Mouse (Mus musculus): ENCODE measurements at regions not wholly inside any gene's neighbourhood (a gene's known extent, or its start where the extent isn't known, plus 50 kb on each side); places are given as distances from the start of the nearest gene placed in this dataset.

- ATAC-seq (ENCODE audit: insufficient read depth, low FRiP score): no peak
- Histone ChIP-seq H3K4me3 (replicated peaks; ENCODE audit: low read length) (peak overlapping the region; percentile 23; the same call in 1 of the 2 replicates), H3K4me1 (ENCODE audit: control insufficient read depth, insufficient read depth, low read length) (no peaks in the 10 kb centered on the region)
These were observed 300.8 kb upstream of the Gpc5 start for GRCm38 (mm10) chr14:114790946-114791830.

DNA sequence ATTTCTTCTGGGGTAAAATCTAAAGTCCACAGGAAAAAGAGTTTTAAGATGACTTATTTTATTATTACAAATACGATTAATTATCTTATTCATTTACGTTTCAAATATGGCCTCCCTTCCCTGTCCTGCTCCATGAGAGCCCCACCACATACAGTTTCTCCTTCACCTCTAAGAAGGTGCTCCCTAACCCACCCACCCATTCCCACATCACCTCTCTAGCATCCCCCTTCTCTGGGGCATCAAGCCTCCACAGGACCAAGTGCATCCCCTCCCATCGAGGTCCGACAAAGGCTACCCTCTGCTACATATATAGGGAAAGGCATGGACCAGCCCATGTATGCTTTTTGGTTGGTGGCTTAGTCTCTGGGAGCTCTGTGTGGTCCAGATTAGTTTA is 300.2 kb upstream of the Gpc5 start:
- no peaks in the 10 kb centered on the region for H3K4me1 ChIP-seq (ENCODE audit: control insufficient read depth, insufficient read depth, low read length)
- H3K27me3 ChIP-seq (ENCODE audit: control insufficient read depth, insufficient read depth, low read length): no peaks in the 10 kb centered on the region
- H3K4me2 ChIP-seq (ENCODE audit: low read depth, low read length): no peak overlapping the region
- 47% methylated on average over 4 of the region's 4 CpGs for WGBS
- ATAC-seq (ENCODE audit: insufficient read depth, low FRiP score): no peak
- no peaks in the 10 kb centered on the region for H3K9me3 ChIP-seq (replicated peaks; ENCODE audit: control insufficient read depth, low read length)
- H3K9ac ChIP-seq (ENCODE audit: low read length): no peak overlapping the region
- no peaks in the 10 kb centered on the region for H3K36me3 ChIP-seq (ENCODE audit: control insufficient read depth, insufficient read depth, low read length)
- no peak overlapping the region for H3K4me3 ChIP-seq (replicated peaks; ENCODE audit: low read length)
- no peak overlapping the region for H3K27ac ChIP-seq (ENCODE audit: low read length)

More at GRCm38 (mm10) chr14:114790946-114791830, 300.8 kb upstream of the Gpc5 start:
- H3K36me3 ChIP-seq (ENCODE audit: control insufficient read depth, insufficient read depth, low read length): no peaks in the 10 kb centered on the region
- 21% methylated on average over 13 of the region's 13 CpGs for WGBS
- H3K27me3 ChIP-seq (ENCODE audit: control insufficient read depth, insufficient read depth, low read length): no peaks in the 10 kb centered on the region
- no peak overlapping the region for H3K27ac ChIP-seq (ENCODE audit: low read length)
- peak overlapping the region; percentile 51 for H3K4me2 ChIP-seq (ENCODE audit: low read depth, low read length)
- no peaks in the 10 kb centered on the region for H3K9me3 ChIP-seq (replicated peaks; ENCODE audit: control insufficient read depth, low read length)
- H3K9ac ChIP-seq (ENCODE audit: low read length): no peak overlapping the region

- Histone ChIP-seq H3K4me3 (replicated peaks; ENCODE audit: low read length) (no peak overlapping the region), H3K36me3 (ENCODE audit: control insufficient read depth, insufficient read depth, low read length) (no peaks in the 10 kb centered on the region), H3K27me3 (ENCODE audit: control insufficient read depth, insufficient read depth, low read length) (no peaks in the 10 kb centered on the region), H3K27ac (ENCODE audit: low read length) (no peak overlapping the region), H3K9me3 (replicated peaks; ENCODE audit: control insufficient read depth, low read length) (no peaks in the 10 kb centered on the region), H3K9ac (ENCODE audit: low read length) (no peak overlapping the region), H3K4me2 (ENCODE audit: low read depth, low read length) (no peak overlapping the region), H3K4me1 (ENCODE audit: control insufficient read depth, insufficient read depth, low read length) (no peaks in the 10 kb centered on the region)
- ATAC-seq (ENCODE audit: insufficient read depth, low FRiP score): no peak
- 86% methylated on average over 11 of the region's 11 CpGs for WGBS
These were observed 287.4 kb upstream of the Gpc5 start for GRCm38 (mm10) chr14:114804643-114805042.

DNA sequence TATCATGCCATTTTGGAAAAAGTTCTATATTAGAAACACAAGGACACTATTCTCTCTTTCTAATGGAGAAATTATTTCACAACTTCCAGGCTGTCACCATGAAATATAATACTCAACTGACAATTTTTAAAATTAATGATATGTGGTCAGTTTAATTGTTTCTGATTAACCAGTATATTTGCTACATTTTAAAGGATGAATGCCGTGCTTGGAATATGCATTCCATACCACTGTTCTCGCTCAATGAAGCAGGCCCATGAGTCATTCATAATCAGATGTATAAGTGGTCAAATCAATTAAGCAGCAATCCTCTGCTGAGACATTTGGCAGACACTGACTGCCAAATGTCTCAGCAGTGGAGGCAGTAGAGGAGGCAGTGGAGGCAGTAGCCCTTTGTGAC is 283.4 kb upstream of the Gpc5 start:
- Histone ChIP-seq H3K36me3 (ENCODE audit: control insufficient read depth, insufficient read depth, low read length) (no peaks in the 10 kb centered on the region), H3K4me1 (ENCODE audit: control insufficient read depth, insufficient read depth, low read length) (no peaks in the 10 kb centered on the region), H3K4me2 (ENCODE audit: low read depth, low read length) (no peak overlapping the region), H3K4me3 (replicated peaks; ENCODE audit: low read length) (no peak overlapping the region), H3K27me3 (ENCODE audit: control insufficient read depth, insufficient read depth, low read length) (no peaks in the 10 kb centered on the region), H3K27ac (ENCODE audit: low read length) (no peak overlapping the region), H3K9ac (ENCODE audit: low read length) (no peak overlapping the region), H3K9me3 (replicated peaks; ENCODE audit: control insufficient read depth, low read length) (no peaks in the 10 kb centered on the region)
- ATAC-seq (ENCODE audit: insufficient read depth, low FRiP score): no peak
- 60% methylated on average over 2 of the region's 2 CpGs for WGBS

DNA sequence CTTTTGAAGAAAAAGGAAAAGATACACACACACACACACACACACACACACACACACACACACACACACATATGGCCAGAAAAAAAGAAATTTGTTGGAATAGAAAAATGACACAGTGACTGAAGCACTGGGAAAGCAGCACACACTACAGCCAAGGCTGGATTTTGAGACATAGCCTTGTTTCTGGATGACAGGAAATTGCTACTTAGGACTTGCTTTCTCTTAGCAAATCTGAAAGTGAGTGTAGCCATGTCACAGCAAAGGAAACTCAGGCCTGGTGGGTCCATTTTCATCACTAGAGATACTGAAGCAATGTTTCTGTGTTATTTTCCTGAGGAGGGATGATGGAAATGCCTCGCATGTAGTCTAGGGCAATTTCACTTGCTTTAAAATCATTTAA is 271.3 kb upstream of the Gpc5 start:
- H3K27ac ChIP-seq (ENCODE audit: low read length): peak overlapping the region; percentile 64; the same call in 1 of the 2 replicates
- no peaks in the 10 kb centered on the region for H3K36me3 ChIP-seq (ENCODE audit: control insufficient read depth, insufficient read depth, low read length)
- no peaks in the 10 kb centered on the region for H3K9me3 ChIP-seq (replicated peaks; ENCODE audit: control insufficient read depth, low read length)
- H3K27me3 ChIP-seq (ENCODE audit: control insufficient read depth, insufficient read depth, low read length): no peaks in the 10 kb centered on the region
- peak; percentile 7; the same call in 1 of the 2 replicates for ATAC-seq (ENCODE audit: insufficient read depth, low FRiP score)
- H3K9ac ChIP-seq (ENCODE audit: low read length): no peak overlapping the region
- no peak overlapping the region for H3K4me3 ChIP-seq (replicated peaks; ENCODE audit: low read length)
- H3K4me2 ChIP-seq (ENCODE audit: low read depth, low read length): no peak overlapping the region
- H3K4me1 ChIP-seq (ENCODE audit: control insufficient read depth, insufficient read depth, low read length): peaks cover 7% of the 10 kb centered on the region; the same call in 1 of the 2 replicates
- 9% methylated on average over 1 of the region's 1 CpGs for WGBS

GRCm38 (mm10) chr14:114821098-114821594 is 270.9 kb upstream of the Gpc5 start:
- Histone ChIP-seq H3K4me3 (replicated peaks; ENCODE audit: low read length) (no peak overlapping the region), H3K4me2 (ENCODE audit: low read depth, low read length) (no peak overlapping the region), H3K36me3 (ENCODE audit: control insufficient read depth, insufficient read depth, low read length) (no peaks in the 10 kb centered on the region), H3K27me3 (ENCODE audit: control insufficient read depth, insufficient read depth, low read length) (no peaks in the 10 kb centered on the region), H3K27ac (ENCODE audit: low read length) (peak overlapping the region; percentile 64; the same call in 1 of the 2 replicates), H3K4me1 (ENCODE audit: control insufficient read depth, insufficient read depth, low read length) (peaks cover 7% of the 10 kb centered on the region; the same call in 1 of the 2 replicates), H3K9me3 (replicated peaks; ENCODE audit: control insufficient read depth, low read length) (no peaks in the 10 kb centered on the region), H3K9ac (ENCODE audit: low read length) (no peak overlapping the region)
- WGBS: 13% methylated on average over 2 of the region's 2 CpGs
- peak; percentile 80; the same call in 1 of the 2 replicates for ATAC-seq (ENCODE audit: insufficient read depth, low FRiP score)

DNA sequence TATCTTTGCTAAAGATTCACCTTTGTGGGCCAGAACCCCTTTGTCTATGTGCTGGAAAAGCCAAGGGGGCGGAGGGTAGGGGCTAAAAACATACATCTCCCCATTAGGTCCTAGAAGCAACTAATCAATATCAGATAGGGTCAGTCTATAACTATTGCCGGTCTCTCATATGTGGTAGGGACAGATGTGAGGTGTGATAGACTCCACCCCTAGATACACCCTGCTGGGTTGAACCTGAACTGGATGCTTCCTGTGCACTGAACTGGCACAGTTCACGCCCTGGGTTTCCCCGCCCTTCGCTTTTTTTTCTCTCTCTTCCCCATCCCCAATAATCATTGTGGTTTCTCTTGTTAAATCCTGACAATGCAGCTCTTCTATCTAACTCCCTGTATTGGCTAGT is 270.3 kb upstream of the Gpc5 start:
- Histone ChIP-seq H3K36me3 (ENCODE audit: control insufficient read depth, insufficient read depth, low read length) (no peaks in the 10 kb centered on the region), H3K4me2 (ENCODE audit: low read depth, low read length) (no peak overlapping the region), H3K27me3 (ENCODE audit: control insufficient read depth, insufficient read depth, low read length) (no peaks in the 10 kb centered on the region), H3K4me3 (replicated peaks; ENCODE audit: low read length) (no peak overlapping the region), H3K27ac (ENCODE audit: low read length) (no peak overlapping the region), H3K4me1 (ENCODE audit: control insufficient read depth, insufficient read depth, low read length) (peaks cover 7% of the 10 kb centered on the region; the same call in 1 of the 2 replicates), H3K9me3 (replicated peaks; ENCODE audit: control insufficient read depth, low read length) (no peaks in the 10 kb centered on the region), H3K9ac (ENCODE audit: low read length) (no peak overlapping the region)
- peak; percentile 10; the same call in 1 of the 2 replicates for ATAC-seq (ENCODE audit: insufficient read depth, low FRiP score)
- 68% methylated on average over 5 of the region's 5 CpGs for WGBS

DNA sequence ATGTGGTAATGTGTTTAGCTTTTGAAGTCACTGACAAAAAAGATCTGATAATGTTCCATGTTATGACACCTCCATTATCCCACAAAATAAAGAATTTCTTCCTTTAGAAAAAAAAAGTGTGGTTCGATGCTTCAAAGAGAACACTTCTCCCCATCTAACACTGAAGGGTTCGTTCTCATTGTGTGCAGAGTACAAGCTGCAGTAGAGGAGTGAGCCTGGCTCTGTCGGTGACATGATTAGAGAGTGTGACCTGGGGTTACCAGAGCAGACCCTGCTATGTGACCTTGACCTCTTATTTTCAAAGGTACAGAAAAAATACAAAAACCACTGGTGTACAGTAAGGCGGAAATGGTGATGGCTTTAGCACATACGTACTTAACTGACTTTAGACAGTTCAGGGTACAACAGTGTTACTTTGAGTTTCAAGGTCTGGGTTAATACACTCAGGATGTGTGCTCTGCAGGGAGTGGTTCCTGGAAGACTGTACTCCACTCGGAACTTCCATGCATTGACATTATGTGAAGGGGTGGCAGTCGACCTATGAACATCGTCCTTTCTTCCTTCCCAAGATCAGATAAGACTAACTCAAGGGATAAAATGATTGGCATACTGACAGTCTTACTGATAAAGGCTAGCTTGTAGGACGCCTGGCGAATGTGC is 265.2 kb upstream of the Gpc5 start:
- no peaks in the 10 kb centered on the region for H3K9me3 ChIP-seq (replicated peaks; ENCODE audit: control insufficient read depth, low read length)
- no peak overlapping the region for H3K4me3 ChIP-seq (replicated peaks; ENCODE audit: low read length)
- no peaks in the 10 kb centered on the region for H3K27me3 ChIP-seq (ENCODE audit: control insufficient read depth, insufficient read depth, low read length)
- ATAC-seq (ENCODE audit: insufficient read depth, low FRiP score): no peak
- 58% methylated on average over 10 of the region's 10 CpGs for WGBS
- H3K4me2 ChIP-seq (ENCODE audit: low read depth, low read length): no peak overlapping the region
- H3K27ac ChIP-seq (ENCODE audit: low read length): no peak overlapping the region
- no peak overlapping the region for H3K9ac ChIP-seq (ENCODE audit: low read length)
- H3K36me3 ChIP-seq (ENCODE audit: control insufficient read depth, insufficient read depth, low read length): no peaks in the 10 kb centered on the region
- 0 out of 2 replicates have a peak, but pooled peaks cover 4% of the 10 kb centered on the region for H3K4me1 ChIP-seq (ENCODE audit: control insufficient read depth, insufficient read depth, low read length)

- no peaks in the 10 kb centered on the region for H3K27me3 ChIP-seq (ENCODE audit: control insufficient read depth, insufficient read depth, low read length)
- 31% methylated on average over 2 of the region's 2 CpGs for WGBS
- no peak overlapping the region for H3K4me2 ChIP-seq (ENCODE audit: low read depth, low read length)
- 0 out of 2 replicates have a peak, but pooled peaks cover 4% of the 10 kb centered on the region for H3K4me1 ChIP-seq (ENCODE audit: control insufficient read depth, insufficient read depth, low read length)
- no peaks in the 10 kb centered on the region for H3K9me3 ChIP-seq (replicated peaks; ENCODE audit: control insufficient read depth, low read length)
- no peak overlapping the region for H3K4me3 ChIP-seq (replicated peaks; ENCODE audit: low read length)
- H3K36me3 ChIP-seq (ENCODE audit: control insufficient read depth, insufficient read depth, low read length): no peaks in the 10 kb centered on the region
- no peak for ATAC-seq (ENCODE audit: insufficient read depth, low FRiP score)
- no peak overlapping the region for H3K27ac ChIP-seq (ENCODE audit: low read length)
- H3K9ac ChIP-seq (ENCODE audit: low read length): no peak overlapping the region
These were observed 262.7 kb upstream of the Gpc5 start for GRCm38 (mm10) chr14:114829310-114829709.
